Comparison of ENCODE assay signal across 8 mouse cellular contexts in the genomic region with DNA sequence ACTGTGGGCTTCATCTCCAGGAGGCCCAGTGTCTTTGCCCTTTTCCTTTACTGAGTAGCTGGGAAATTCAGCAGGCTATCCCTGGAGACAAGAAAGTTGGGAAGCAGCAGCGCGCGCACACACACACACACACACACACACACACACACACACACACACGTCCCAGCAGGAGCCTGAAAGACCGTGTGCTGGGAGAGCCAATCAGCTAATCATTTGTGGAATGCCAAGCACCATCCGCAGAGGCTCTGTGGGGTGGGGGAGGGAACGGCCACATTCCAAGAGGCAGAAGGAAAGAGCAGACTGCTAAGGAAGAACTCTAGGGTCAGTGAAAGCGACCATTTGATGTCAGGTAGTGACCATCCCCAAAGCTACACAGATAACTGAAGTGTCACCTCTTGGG. TPM values are rescaled to one million over a fixed set of nuclear protein-coding genes. Genes with fewer than 3 reads are reported as not detected.
DNase-seq lines count a peak whose midpoint lies in the region; ATAC-seq and TF ChIP-seq lines count a peak whose summit lies in the region.

No protein-coding gene starts in this region.

- H3K27me3 ChIP-seq in heart, embryonic 13.5 days (replicated peaks): peaks cover 35% of the 10 kb centered on the region
- no peaks in the 10 kb centered on the region for H3K27me3 ChIP-seq in embryonic facial prominence, embryonic 11.5 days (ENCODE audit: control insufficient read depth, insufficient read depth, low read length)
- no peaks in the 10 kb centered on the region for H3K27me3 ChIP-seq in kidney, embryonic 16.5 days (ENCODE audit: insufficient read depth, low read length)
- H3K27me3 ChIP-seq in midbrain, embryonic 13.5 days: peaks cover 40% of the 10 kb centered on the region
- H3K27me3 ChIP-seq in cerebellum, adult 2 months (ENCODE audit: control insufficient read depth, insufficient read depth, low read length): peaks cover 8% of the 10 kb centered on the region; the same call in 1 of the 2 replicates

- no peak for TF ChIP-seq CTCF in cerebellum, adult 2 months (IDR thresholded peaks at IDR 0.05; ENCODE audit: borderline replicate concordance, insufficient read depth, low read depth, low read length)

- H3K9ac ChIP-seq in heart, embryonic 13.5 days: no peak overlapping the region
- no peak overlapping the region; the same call in 1 of the 2 replicates for H3K9ac ChIP-seq in embryonic facial prominence, embryonic 11.5 days (replicated peaks; ENCODE audit: low read length)
- H3K9ac ChIP-seq in kidney, embryonic 16.5 days (replicated peaks; ENCODE audit: low read length): peak overlapping the region; percentile 15; the same call in 1 of the 2 replicates
- no peak overlapping the region for H3K9ac ChIP-seq in midbrain, embryonic 13.5 days (replicated peaks)

- no peaks in the 10 kb centered on the region for H3K9me3 ChIP-seq in heart, embryonic 13.5 days
- H3K9me3 ChIP-seq in embryonic facial prominence, embryonic 11.5 days (replicated peaks; ENCODE audit: control insufficient read depth, low read length): no peaks in the 10 kb centered on the region
- H3K9me3 ChIP-seq in kidney, embryonic 16.5 days (ENCODE audit: low read length): no peaks in the 10 kb centered on the region
- no peaks in the 10 kb centered on the region for H3K9me3 ChIP-seq in midbrain, embryonic 13.5 days

- H3K27ac ChIP-seq in heart, embryonic 13.5 days (replicated peaks): 0 out of 2 replicates have a peak overlapping the region, but pooled peaks have one; percentile 8
- H3K27ac ChIP-seq in embryonic facial prominence, embryonic 11.5 days (replicated peaks; ENCODE audit: low read depth, low read length): peak overlapping the region; percentile 47; the same call in 1 of the 2 replicates
- H3K27ac ChIP-seq in kidney, embryonic 16.5 days (ENCODE audit: low read length): peak overlapping the region; percentile 85
- H3K27ac ChIP-seq in midbrain, embryonic 13.5 days: no peak overlapping the region
- no peak overlapping the region for H3K27ac ChIP-seq in cerebellum, adult 2 months (ENCODE audit: insufficient read depth, low read length)

- no peak for DNase-seq in heart, postnatal 25 days (ENCODE audit: low spot score)
- peak; percentile 87 for DNase-seq in embryonic facial prominence, embryonic 11.5 days (ENCODE audit: low spot score)
- no peak for DNase-seq in cerebellum, adult 2 months
- DNase-seq in frontal cortex, postnatal 25 days (ENCODE audit: low spot score in 2 of 2): no peak
- DNase-seq in adrenal gland, adult 8-10 months: no peak

- H3K4me3 ChIP-seq in heart, embryonic 13.5 days: no peak overlapping the region
- no peak overlapping the region for H3K4me3 ChIP-seq in embryonic facial prominence, embryonic 11.5 days (ENCODE audit: low read depth, low read length)
- no peak overlapping the region for H3K4me3 ChIP-seq in kidney, embryonic 16.5 days (ENCODE audit: low read length)
- no peak overlapping the region for H3K4me3 ChIP-seq in midbrain, embryonic 13.5 days (replicated peaks)
- no peak overlapping the region for H3K4me3 ChIP-seq in cerebellum, adult 2 months (replicated peaks; ENCODE audit: insufficient read depth, low read depth, low read length)

- 0 out of 2 replicates have a peak, but pooled peaks have one; percentile 15 for ATAC-seq in heart, embryonic 13.5 days (ENCODE audit: extremely low read depth, insufficient number of reproducible peaks, low FRiP score, low TSS enrichment)
- ATAC-seq in embryonic facial prominence, embryonic 11.5 days (replicated peaks; ENCODE audit: insufficient number of reproducible peaks, low FRiP score, low TSS enrichment, low read depth): peak; percentile 32
- ATAC-seq in kidney, embryonic 16.5 days (ENCODE audit: low FRiP score, low TSS enrichment): peak; percentile 77
- peak; percentile 25; the same call in 1 of the 2 replicates for ATAC-seq in midbrain, embryonic 13.5 days

- H3K4me2 ChIP-seq in heart, embryonic 13.5 days: peak overlapping the region; percentile 40
- 0 out of 2 replicates have a peak overlapping the region, but pooled peaks have one; percentile 7 for H3K4me2 ChIP-seq in embryonic facial prominence, embryonic 11.5 days (ENCODE audit: low read depth, low read length)
- H3K4me2 ChIP-seq in kidney, embryonic 16.5 days (replicated peaks; ENCODE audit: low read depth, low read length): 0 out of 2 replicates have a peak overlapping the region, but pooled peaks have one; percentile 16
- H3K4me2 ChIP-seq in midbrain, embryonic 13.5 days (replicated peaks): no peak overlapping the region

- no peak for TF ChIP-seq POLR2A in cerebellum, adult 2 months (IDR thresholded peaks at IDR 0.05; ENCODE audit: borderline replicate concordance, insufficient read depth, low read length)

- H3K36me3 ChIP-seq in heart, embryonic 13.5 days: no peaks in the 10 kb centered on the region
- H3K36me3 ChIP-seq in embryonic facial prominence, embryonic 11.5 days (replicated peaks; ENCODE audit: control insufficient read depth, insufficient read depth, low read depth, low read length): no peaks in the 10 kb centered on the region
- no peaks in the 10 kb centered on the region for H3K36me3 ChIP-seq in kidney, embryonic 16.5 days (ENCODE audit: insufficient read depth, low read length)
- no peaks in the 10 kb centered on the region for H3K36me3 ChIP-seq in midbrain, embryonic 13.5 days

- 4% methylated on average over 8 of the region's 8 CpGs for WGBS in heart, embryonic 13.5 days
- WGBS in embryonic facial prominence, embryonic 11.5 days: 3% methylated on average over 8 of the region's 8 CpGs
- WGBS in kidney, embryonic 16.5 days: 7% methylated on average over 8 of the region's 8 CpGs
- 5% methylated on average over 8 of the region's 8 CpGs for WGBS in midbrain, embryonic 13.5 days
- WGBS in cerebellum, adult 2 months: 17% methylated on average over 8 of the region's 8 CpGs

- H3K4me1 ChIP-seq in heart, embryonic 13.5 days: peaks cover 44% of the 10 kb centered on the region
- peaks cover 3% of the 10 kb centered on the region for H3K4me1 ChIP-seq in embryonic facial prominence, embryonic 11.5 days (ENCODE audit: control insufficient read depth, insufficient read depth, low read length)
- peaks cover 39% of the 10 kb centered on the region for H3K4me1 ChIP-seq in kidney, embryonic 16.5 days (ENCODE audit: insufficient read depth, low read length)
- H3K4me1 ChIP-seq in midbrain, embryonic 13.5 days (replicated peaks): peaks cover 28% of the 10 kb centered on the region
- H3K4me1 ChIP-seq in cerebellum, adult 2 months (ENCODE audit: control insufficient read depth, insufficient read depth, low read length): no peaks in the 10 kb centered on the region

- intact Hi-C loops in heart, postnatal 25 days (cut with DNase I): no loop called here

RNA-seq across cellular contexts. Expression of a gene that starts 2.6 kb away (rescaled TPM):
- 7.7 and 7.9 TPM in 2 replicates for polyA plus RNA-seq in heart, embryonic 13.5 days (2015; fragmentation: Nextera tagmentation; extraction: Ambion mirVana)
- total RNA-seq in heart, postnatal 25 days (2021): under 1 TPM; 0.44 to 0.59 TPM
- 53.8 and 57.5 TPM in 2 replicates for polyA plus RNA-seq in embryonic facial prominence, embryonic 11.5 days (2014; fragmentation: Nextera tagmentation; extraction: Ambion mirVana)
- 35.4 and 35.9 TPM in 2 replicates for polyA plus RNA-seq in kidney, embryonic 16.5 days (2015; fragmentation: Nextera tagmentation; extraction: Ambion mirVana)
- polyA plus RNA-seq in midbrain, embryonic 13.5 days (2015; fragmentation: Nextera tagmentation; extraction: Ambion mirVana): 3.8 and 4.9 TPM in 2 replicates
- polyA plus RNA-seq in cerebellum, adult 2 months (2012; rRNA removed): 1.5 and 3.6 TPM in 2 replicates
- total RNA-seq in adrenal gland, adult 8-10 months (2022): 1 to 10 TPM; 2.5 to 3.5 (median 2.7) TPM

RNA-seq across cellular contexts. Expression of a gene that starts 24.7 kb away (rescaled TPM):
- polyA plus RNA-seq in heart, embryonic 13.5 days (2015; fragmentation: Nextera tagmentation; extraction: Ambion mirVana): 1.9 and 3.0 TPM in 2 replicates
- not detected for total RNA-seq in heart, postnatal 25 days (2021)
- 3.3 TPM in 1 of 2 replicates, not detected in the other for polyA plus RNA-seq in embryonic facial prominence, embryonic 11.5 days (2014; fragmentation: Nextera tagmentation; extraction: Ambion mirVana)
- polyA plus RNA-seq in kidney, embryonic 16.5 days (2015; fragmentation: Nextera tagmentation; extraction: Ambion mirVana): 1.5 and 3.9 TPM in 2 replicates
- polyA plus RNA-seq in midbrain, embryonic 13.5 days (2015; fragmentation: Nextera tagmentation; extraction: Ambion mirVana): 0.53 TPM in 1 of 2 replicates, not detected in the other
- polyA plus RNA-seq in cerebellum, adult 2 months (2012; rRNA removed): 0.34 and 0.76 TPM in 2 replicates
- total RNA-seq in adrenal gland, adult 8-10 months (2022): 1 to 10 TPM in 1 of 4 experiments, not detected in 3; 5.3 TPM

RNA-seq across cellular contexts. Expression of a gene that starts 47.8 kb away (rescaled TPM):
- 24.7 and 25.2 TPM in 2 replicates for polyA plus RNA-seq in heart, embryonic 13.5 days (2015; fragmentation: Nextera tagmentation; extraction: Ambion mirVana)
- total RNA-seq in heart, postnatal 25 days (2021): 10 to 100 TPM; 30.0 to 33.6 TPM
- polyA plus RNA-seq in embryonic facial prominence, embryonic 11.5 days (2014; fragmentation: Nextera tagmentation; extraction: Ambion mirVana): 37.3 and 38.6 TPM in 2 replicates
- 39.9 and 43.3 TPM in 2 replicates for polyA plus RNA-seq in kidney, embryonic 16.5 days (2015; fragmentation: Nextera tagmentation; extraction: Ambion mirVana)
- 41.2 and 42.8 TPM in 2 replicates for polyA plus RNA-seq in midbrain, embryonic 13.5 days (2015; fragmentation: Nextera tagmentation; extraction: Ambion mirVana)
- 79.0 and 80.4 TPM in 2 replicates for polyA plus RNA-seq in cerebellum, adult 2 months (2012; rRNA removed)
- 10 to 100 TPM; 72.3 to 74.6 (median 73.6) TPM for total RNA-seq in adrenal gland, adult 8-10 months (2022)

Comparison
In these comparisons a context has a peak if more than half of its experiments do, and no peak if none do; other contexts are left out.
1. ATAC-seq: peak in every context shown above with its lines; median percentile 77 in kidney, embryonic 16.5 days; 32 in embryonic facial prominence, embryonic 11.5 days; 25 in midbrain, embryonic 13.5 days; 15 in heart, embryonic 13.5 days.
2. H3K27ac ChIP-seq: peak in heart, embryonic 13.5 days (single experiment), embryonic facial prominence, embryonic 11.5 days (single experiment) and kidney, embryonic 16.5 days (single experiment); none in midbrain, embryonic 13.5 days (single experiment) and cerebellum, adult 2 months (single experiment).